Mouse (Mus musculus) liver, embryonic 12.5 days (tissue): ENCODE measurements around the gene Galnt2. TPM values are rescaled to one million over a fixed set of nuclear protein-coding genes. Genes with fewer than 3 reads are reported as not detected.

Experiments
- ATAC-seq: fragments of 200-750 bp; cut with Nextera tagmentation; 2 replicates; pipeline ENCODE4 v1.8.0; 2017; ENCODE audit warnings: moderate number of reproducible peaks, mild to moderate bottlenecking, moderate library complexity
- H3K27ac ChIP-seq: fragments of 300-500 bp; sonication (generic); 2 replicates; pipeline ENCODE4 v1.5.1; 2016; ENCODE audit warnings: mild to moderate bottlenecking
- H3K27me3 ChIP-seq: fragments of 300-500 bp; sonication (generic); replicated peaks from 2 replicates; pipeline ENCODE4 v1.6.1; 2016; ENCODE audit warnings: mild to moderate bottlenecking, moderate library complexity
- H3K36me3 ChIP-seq: fragments of 300-500 bp; sonication (generic); 2 replicates; pipeline ENCODE4 v1.6.1; 2016; ENCODE audit warnings: mild to moderate bottlenecking, moderate library complexity
- H3K4me1 ChIP-seq: fragments of 300-500 bp; sonication (generic); 2 replicates; pipeline ENCODE4 v1.6.1; 2016
- H3K4me2 ChIP-seq: fragments of 300-500 bp; sonication (generic); 2 replicates; pipeline ENCODE4 v1.6.1; 2016; ENCODE audit warnings: mild to moderate bottlenecking, moderate library complexity
- H3K4me3 ChIP-seq: fragments of 300-500 bp; sonication (generic); 2 replicates; pipeline ENCODE4 v1.5.1; 2016; ENCODE audit warnings: mild to moderate bottlenecking, moderate library complexity
- H3K9ac ChIP-seq: fragments of 300-500 bp; sonication (generic); 2 replicates; pipeline ENCODE4 v1.6.1; 2016; ENCODE audit warnings: mild to moderate bottlenecking, moderate library complexity
- H3K9me3 ChIP-seq: fragments of 300-500 bp; sonication (generic); replicated peaks from 2 replicates; pipeline ENCODE4 v1.6.1; 2016; ENCODE audit warnings: mild to moderate bottlenecking, moderate library complexity
- WGBS: fragments of 180-500 bp; shearing (Covaris S2); methylation state at CpG from one replicate; pipeline ENCODE4 v1.1.7; 2016; ENCODE audit not compliant: insufficient replicate concordance; 5-methylcytosine and 5-hydroxymethylcytosine counted together
- polyA plus RNA-seq: library from polyadenylated mRNA; unstranded; fragments of >200 nt; fragmentation: Nextera tagmentation; extraction: Ambion mirVana; gene quantifications from 2 replicates; pipeline ENCODE4 v1.2.1, GENCODE M21; 2016

Gene Galnt2
- polyA plus RNA-seq, 1 experiment from 2014 or later = 37.5 TPM

GRCm38 (mm10) chr8:124370422-124371183 is 139.4 kb downstream of the Galnt2 start:
- no peak for ATAC-seq
- WGBS = 64% methylated on average over 17 of the region's 17 CpGs

GRCm38 (mm10) chr8:124371410-124372123 is 140.4 kb downstream of the Galnt2 start:
- ATAC-seq = no peak
- Histone ChIP-seq H3K27me3 (no peaks in the 10 kb centered on the region), H3K36me3 (no peaks in the 10 kb centered on the region), H3K4me1 (no peaks in the 10 kb centered on the region), H3K27ac (no peak overlapping the region), H3K9ac (no peak overlapping the region), H3K4me2 (no peak overlapping the region), H3K9me3 (no peaks in the 10 kb centered on the region), H3K4me3 (no peak overlapping the region)
- 74% methylated on average over 23 of the region's 23 CpGs for WGBS

More at GRCm38 (mm10) chr8:124370422-124371183, 139.4 kb downstream of the Galnt2 start:
- Histone ChIP-seq H3K36me3 (no peaks in the 10 kb centered on the region), H3K4me3 (no peak overlapping the region), H3K27me3 (no peaks in the 10 kb centered on the region), H3K9ac (no peak overlapping the region), H3K4me2 (no peak overlapping the region), H3K27ac (no peak overlapping the region), H3K9me3 (no peaks in the 10 kb centered on the region), H3K4me1 (no peaks in the 10 kb centered on the region)

DNA sequence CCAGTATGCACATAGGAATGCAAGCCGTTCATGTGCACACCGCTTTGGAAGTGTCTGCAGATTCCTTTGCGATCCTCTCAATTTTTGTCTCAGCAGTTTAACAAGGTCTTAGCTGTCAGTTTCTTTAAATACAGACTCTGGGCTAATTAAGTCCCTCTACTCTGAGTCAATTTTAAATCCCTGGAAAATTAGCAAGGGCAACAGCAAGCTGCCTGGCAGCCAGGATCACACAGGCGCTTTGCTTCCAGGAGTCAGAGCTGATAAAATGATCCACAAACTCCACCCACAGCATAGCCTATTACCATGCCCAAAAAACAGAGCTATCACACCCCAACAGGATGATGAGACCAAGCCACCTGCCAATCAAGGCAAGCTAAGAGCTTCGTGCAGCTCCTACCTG is 142.6 kb downstream of the Galnt2 start:
- no peak overlapping the region for H3K9ac ChIP-seq

DNA sequence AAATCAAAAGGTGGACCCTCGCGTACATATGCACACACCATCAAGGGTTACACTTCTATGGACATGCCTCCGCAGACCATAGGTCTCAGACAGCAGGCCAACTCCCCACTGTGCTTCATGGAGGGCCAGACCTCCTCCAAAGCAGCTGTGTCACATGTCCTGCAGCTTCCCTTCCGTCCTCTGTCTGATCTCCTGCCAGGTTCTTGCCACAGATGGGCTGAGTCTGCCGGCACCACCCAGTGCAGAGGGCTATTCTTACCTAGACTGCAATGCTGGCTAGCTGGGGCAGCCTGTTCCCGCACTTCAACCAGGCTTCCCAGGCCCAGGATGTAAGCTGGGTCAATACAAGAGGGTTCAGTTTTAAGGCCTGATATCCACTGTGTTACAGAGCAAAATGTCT is 144.0 kb downstream of the Galnt2 start:
- no peak overlapping the region for H3K4me3 ChIP-seq
- no peak overlapping the region for H3K4me2 ChIP-seq
- H3K4me1 ChIP-seq = no peaks in the 10 kb centered on the region
- no peaks in the 10 kb centered on the region for H3K9me3 ChIP-seq
- no peak for ATAC-seq
- H3K36me3 ChIP-seq = no peaks in the 10 kb centered on the region
- H3K27ac ChIP-seq = no peak overlapping the region
- WGBS = 69% methylated on average over 6 of the region's 6 CpGs
- H3K27me3 ChIP-seq = no peaks in the 10 kb centered on the region
- H3K9ac ChIP-seq = no peak overlapping the region

More for the DNA sequence above, 142.6 kb downstream of the Galnt2 start:
- WGBS = 70% methylated on average over 5 of the region's 5 CpGs
- no peak for ATAC-seq
- H3K27me3 ChIP-seq = no peaks in the 10 kb centered on the region
- no peaks in the 10 kb centered on the region for H3K36me3 ChIP-seq
- no peak overlapping the region for H3K4me3 ChIP-seq
- no peaks in the 10 kb centered on the region for H3K4me1 ChIP-seq
- H3K9me3 ChIP-seq = no peaks in the 10 kb centered on the region
- no peak overlapping the region for H3K4me2 ChIP-seq
- H3K27ac ChIP-seq = no peak overlapping the region

DNA sequence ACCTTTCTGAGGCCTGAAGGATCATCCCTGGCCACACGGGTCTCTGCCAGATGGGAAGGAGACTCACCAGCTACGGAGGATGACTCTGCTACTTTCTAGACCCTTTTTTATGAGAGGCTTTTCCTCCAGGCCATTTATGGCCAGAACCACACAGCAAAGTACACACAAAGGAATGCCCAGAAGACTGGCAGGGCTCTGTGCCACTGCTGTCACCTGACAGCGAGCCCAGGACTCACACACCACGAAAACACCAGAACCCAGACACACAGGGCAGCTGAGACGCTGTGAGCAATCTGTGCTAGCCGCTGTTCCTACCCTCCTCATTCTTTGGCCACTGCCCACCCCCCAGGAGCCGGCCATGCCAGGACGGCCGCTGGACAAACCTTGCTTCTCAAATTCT is 144.5 kb downstream of the Galnt2 start:
- H3K4me2 ChIP-seq = no peak overlapping the region
- WGBS = 73% methylated on average over 9 of the region's 9 CpGs
- H3K27ac ChIP-seq = no peak overlapping the region
- no peak overlapping the region for H3K9ac ChIP-seq
- no peaks in the 10 kb centered on the region for H3K36me3 ChIP-seq
- H3K4me3 ChIP-seq = no peak overlapping the region
- H3K27me3 ChIP-seq = no peaks in the 10 kb centered on the region
- no peak for ATAC-seq
- H3K4me1 ChIP-seq = no peaks in the 10 kb centered on the region
- no peaks in the 10 kb centered on the region for H3K9me3 ChIP-seq

DNA sequence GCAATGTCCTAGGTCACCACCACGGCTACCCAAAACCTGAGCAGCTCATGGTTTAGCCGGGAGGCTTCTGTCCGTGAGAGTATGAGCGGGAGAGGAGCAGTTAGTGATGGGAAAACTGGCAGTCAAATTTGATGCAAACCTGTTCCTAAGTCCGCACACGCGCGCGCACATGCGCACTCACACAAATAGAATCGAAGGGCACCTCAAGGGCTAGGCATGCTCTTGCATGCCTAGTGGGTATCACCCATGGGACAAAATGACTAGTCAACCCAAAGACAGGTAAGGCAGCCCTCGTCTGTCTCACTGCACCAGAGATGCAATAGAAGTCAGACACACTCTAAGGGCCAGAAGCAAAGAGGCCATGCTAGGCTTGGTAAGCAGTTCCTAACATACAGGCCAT is 145.2 kb downstream of the Galnt2 start:
- Histone ChIP-seq H3K36me3 (no peaks in the 10 kb centered on the region), H3K9ac (no peak overlapping the region), H3K4me1 (no peaks in the 10 kb centered on the region), H3K27me3 (no peaks in the 10 kb centered on the region), H3K27ac (no peak overlapping the region), H3K4me2 (no peak overlapping the region), H3K9me3 (no peaks in the 10 kb centered on the region), H3K4me3 (no peak overlapping the region)
- WGBS = 80% methylated on average over 12 of the region's 12 CpGs
- no peak for ATAC-seq

GRCm38 (mm10) chr8:124379289-124379688 is 148.1 kb downstream of the Galnt2 start:
- no peaks in the 10 kb centered on the region for H3K9me3 ChIP-seq
- H3K27ac ChIP-seq = no peak overlapping the region
- H3K4me1 ChIP-seq = no peaks in the 10 kb centered on the region
- no peak for ATAC-seq
- no peaks in the 10 kb centered on the region for H3K27me3 ChIP-seq
- 56% methylated on average over 6 of the region's 6 CpGs for WGBS
- H3K9ac ChIP-seq = no peak overlapping the region
- no peaks in the 10 kb centered on the region for H3K36me3 ChIP-seq
- no peak overlapping the region for H3K4me3 ChIP-seq
- H3K4me2 ChIP-seq = no peak overlapping the region

DNA sequence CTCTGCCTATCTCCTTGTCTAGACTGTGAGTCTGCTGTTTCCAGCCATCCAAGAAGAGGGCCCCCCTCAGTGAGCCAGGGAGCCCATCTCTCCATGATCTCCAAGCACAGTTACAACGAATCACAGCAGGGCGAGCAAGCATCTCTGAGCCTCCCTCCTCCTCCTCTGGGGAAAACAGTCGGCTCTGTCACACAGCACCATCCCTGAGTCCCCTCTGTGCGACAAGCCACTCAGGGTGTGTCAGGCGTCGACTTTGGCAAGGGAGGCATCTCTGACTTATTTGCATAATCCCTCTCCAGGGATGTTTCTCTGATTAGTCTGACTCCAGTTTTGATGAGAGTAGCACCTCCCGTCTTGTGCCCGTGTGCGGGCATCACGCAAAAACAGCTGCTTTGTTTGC is 151.0 kb downstream of the Galnt2 start:
- 55% methylated on average over 10 of the region's 10 CpGs for WGBS
- ATAC-seq = no peak
- no peaks in the 10 kb centered on the region for H3K27me3 ChIP-seq
- H3K4me1 ChIP-seq = no peaks in the 10 kb centered on the region
- H3K9me3 ChIP-seq = no peaks in the 10 kb centered on the region
- no peak overlapping the region for H3K4me3 ChIP-seq
- no peak overlapping the region for H3K4me2 ChIP-seq
- no peaks in the 10 kb centered on the region for H3K36me3 ChIP-seq
- H3K9ac ChIP-seq = no peak overlapping the region
- no peak overlapping the region for H3K27ac ChIP-seq

DNA sequence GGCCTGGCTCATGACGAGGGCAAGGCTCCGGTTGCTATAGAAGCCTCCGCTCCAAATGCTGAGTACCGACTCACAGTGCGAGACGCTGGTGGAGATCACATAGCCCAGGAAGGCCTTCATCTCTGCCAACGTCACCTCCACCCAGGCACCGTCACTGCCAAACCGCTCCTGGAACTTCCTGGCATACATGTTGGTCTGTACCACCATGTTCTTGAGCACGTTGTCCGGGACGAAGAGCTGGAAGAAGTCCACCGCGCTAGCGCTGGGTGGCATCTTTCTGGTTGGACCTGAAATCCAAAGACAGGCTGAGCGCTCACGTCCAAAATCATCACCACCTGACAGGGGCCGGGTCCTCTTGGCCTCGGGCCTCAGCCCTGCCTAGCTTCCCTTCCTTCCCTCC is 153.1 kb downstream of the Galnt2 start:
- no peaks in the 10 kb centered on the region for H3K36me3 ChIP-seq
- no peak for ATAC-seq
- H3K27me3 ChIP-seq = no peaks in the 10 kb centered on the region
- WGBS = 82% methylated on average over 19 of the region's 19 CpGs
- no peaks in the 10 kb centered on the region for H3K4me1 ChIP-seq
- H3K9me3 ChIP-seq = no peaks in the 10 kb centered on the region
- no peak overlapping the region for H3K27ac ChIP-seq
- no peak overlapping the region for H3K4me3 ChIP-seq
- H3K9ac ChIP-seq = no peak overlapping the region
- no peak overlapping the region for H3K4me2 ChIP-seq

DNA sequence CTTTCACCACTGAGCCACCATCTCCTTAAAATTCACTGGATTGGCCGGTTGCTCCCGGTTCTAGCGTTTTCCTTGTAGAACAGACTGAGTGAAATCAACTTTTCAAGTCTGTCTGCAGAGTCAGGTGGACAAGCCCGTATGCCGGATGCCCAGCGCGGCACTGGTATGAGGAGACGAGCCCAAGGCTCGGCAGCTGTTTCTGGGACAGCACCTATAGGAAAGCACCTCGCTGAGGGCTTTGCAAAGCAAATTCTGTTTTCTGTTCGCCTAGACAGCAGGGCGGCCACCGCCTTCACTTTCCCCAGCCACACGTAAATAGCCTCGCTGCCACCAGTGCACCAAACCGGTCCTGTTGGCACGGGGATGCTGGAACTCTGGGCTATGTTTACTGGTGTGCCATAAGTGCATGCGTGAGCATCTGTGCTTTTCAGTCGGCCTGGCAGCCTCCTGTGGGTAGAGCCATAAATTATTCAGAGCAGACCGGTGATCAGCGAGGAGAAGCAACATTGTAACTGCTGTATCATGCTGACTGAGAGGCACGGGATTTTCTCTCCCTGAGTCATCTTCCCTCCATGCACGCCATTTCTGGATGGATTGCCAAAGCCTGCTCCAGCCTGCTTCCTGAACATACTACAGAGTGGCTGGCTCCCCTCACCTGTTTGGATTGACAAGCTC is 155.2 kb downstream of the Galnt2 start:
- ATAC-seq = no peak
- no peaks in the 10 kb centered on the region for H3K4me1 ChIP-seq
- H3K36me3 ChIP-seq = no peaks in the 10 kb centered on the region
- H3K4me3 ChIP-seq = no peak overlapping the region
- WGBS = 76% methylated on average over 23 of the region's 23 CpGs
- no peak overlapping the region for H3K27ac ChIP-seq
- H3K27me3 ChIP-seq = no peaks in the 10 kb centered on the region
- no peak overlapping the region for H3K4me2 ChIP-seq
- H3K9ac ChIP-seq = no peak overlapping the region
- no peaks in the 10 kb centered on the region for H3K9me3 ChIP-seq

GRCm38 (mm10) chr8:124389495-124389894 is 158.3 kb downstream of the Galnt2 start:
- WGBS = 72% methylated on average over 11 of the region's 11 CpGs

GRCm38 (mm10) chr8:124391191-124391590 is 160.0 kb downstream of the Galnt2 start:
- H3K9ac ChIP-seq = no peak overlapping the region
- no peaks in the 10 kb centered on the region for H3K36me3 ChIP-seq
- H3K27me3 ChIP-seq = no peaks in the 10 kb centered on the region
- no peak for ATAC-seq
- 81% methylated on average over 7 of the region's 7 CpGs for WGBS
- no peak overlapping the region for H3K4me3 ChIP-seq
- H3K27ac ChIP-seq = no peak overlapping the region
- no peaks in the 10 kb centered on the region for H3K4me1 ChIP-seq
- H3K9me3 ChIP-seq = no peaks in the 10 kb centered on the region
- H3K4me2 ChIP-seq = no peak overlapping the region

More at GRCm38 (mm10) chr8:124389495-124389894, 158.3 kb downstream of the Galnt2 start:
- Histone ChIP-seq H3K9me3 (no peaks in the 10 kb centered on the region), H3K27me3 (no peaks in the 10 kb centered on the region), H3K4me1 (no peaks in the 10 kb centered on the region), H3K4me2 (no peak overlapping the region), H3K36me3 (no peaks in the 10 kb centered on the region), H3K27ac (no peak overlapping the region), H3K9ac (no peak overlapping the region), H3K4me3 (no peak overlapping the region)
- ATAC-seq = no peak
